Mouse (Mus musculus) CH12.LX (cell line): Measurements from ENCODE around the gene Gimap5. TPM values are rescaled to one million over a fixed set of nuclear protein-coding genes. Genes with fewer than 3 reads are reported as not detected.

ENCODE experiments used
- DNase-seq: peaks from one replicate; pipeline ENCODE4 v3.0.0-alpha.2; 2013; ENCODE audit errors: extremely low read depth
- H3K27ac ChIP-seq: 2 replicates; pipeline ENCODE4 v1.5.1; 2012; ENCODE audit warnings: low read depth, mild to moderate bottlenecking, control low read depth, moderate library complexity; ENCODE audit not compliant: insufficient read depth
- H3K27me3 ChIP-seq: replicated peaks from 2 replicates; pipeline ENCODE3; 2012; ENCODE audit warnings: inconsistent platforms
- H3K36me3 ChIP-seq, 2 experiments: replicated peaks in 1 of 2; 2 replicates each; pipeline versions ENCODE3 to v1.6.1; 2012; ENCODE audit warnings: inconsistent platforms in 1 of 2, low read length in 1 of 2, mild to moderate bottlenecking in 1 of 2, mixed read lengths in 1 of 2, moderate library complexity in 1 of 2; ENCODE audit not compliant: control insufficient read depth in 1 of 2, insufficient read depth in 1 of 2
- H3K4me1 ChIP-seq, 2 experiments: 2 replicates each; pipeline ENCODE4 v1.6.1; 2012; ENCODE audit warnings: inconsistent platforms in 1 of 2, moderate library complexity in 1 of 2; ENCODE audit not compliant: insufficient read depth in 2 of 2, control insufficient read depth in 1 of 2
- H3K4me2 ChIP-seq: 2 replicates; pipeline ENCODE4 v1.6.1; 2012; ENCODE audit warnings: low read depth, mild to moderate bottlenecking, control low read depth; ENCODE audit not compliant: poor library complexity, insufficient read depth, severe bottlenecking
- H3K4me3 ChIP-seq, 3 experiments: fragments of 150-350 bp in 1 of 3; sonication (generic) in 1 of 3; replicated peaks in 1 of 3; 2 replicates each; pipeline versions ENCODE3 to v1.5.1; 2011 to 2012; ENCODE audit warnings: low read depth in 2 of 3, low read length in 2 of 3, mild to moderate bottlenecking in 2 of 3, moderate library complexity in 2 of 3, control low read depth in 1 of 3, improper control_type of control experiment in 1 of 3, inconsistent platforms in 1 of 3, mixed read lengths in 1 of 3; ENCODE audit not compliant: poor library complexity in 1 of 3
- H3K79me2 ChIP-seq: replicated peaks from 2 replicates; pipeline ENCODE4 v1.6.1; 2012; ENCODE audit warnings: mild to moderate bottlenecking, moderate library complexity; ENCODE audit not compliant: control insufficient read depth, poor library complexity, insufficient read depth, severe bottlenecking; ENCODE audit errors: extremely low read depth
- H3K9ac ChIP-seq: 2 replicates; pipeline ENCODE4 v1.6.1; 2012; ENCODE audit warnings: low read depth, mild to moderate bottlenecking, control low read depth, moderate library complexity; ENCODE audit not compliant: insufficient read depth
- H3K9me3 ChIP-seq: replicated peaks from 2 replicates; pipeline ENCODE3; 2012; ENCODE audit warnings: low read length, inconsistent platforms, mixed read lengths
- BHLHE40 ChIP-seq: IDR thresholded peaks from 2 replicates; pipeline ENCODE4 v1.6.1; 2011; ENCODE audit warnings: mild to moderate bottlenecking, low read depth, low read length, improper control_type of control experiment
- CTCF ChIP-seq, 2 experiments: IDR thresholded peaks in 1 of 2; conservative IDR thresholded peaks in 1 of 2; 2 replicates each; pipeline ENCODE4 v1.5.1; 2011 to 2012; ENCODE audit warnings: low read depth in 2 of 2, low read length in 2 of 2, improper control_type of control experiment in 1 of 2, inconsistent platforms in 1 of 2, mild to moderate bottlenecking in 1 of 2, moderate library complexity in 1 of 2
- ELF1 ChIP-seq: IDR thresholded peaks from 2 replicates; pipeline ENCODE4 v1.6.1; 2014; ENCODE audit warnings: low read depth, mild to moderate bottlenecking, inconsistent platforms, low read length, improper control_type of control experiment
- EP300 ChIP-seq: IDR thresholded peaks from 2 replicates; pipeline ENCODE4 v1.6.1; 2011; ENCODE audit warnings: low read length, improper control_type of control experiment
- ETS1 ChIP-seq: conservative IDR thresholded peaks from 2 replicates; pipeline ENCODE4 v1.6.1; 2012; ENCODE audit warnings: low read depth, mild to moderate bottlenecking, inconsistent platforms, low read length, improper control_type of control experiment, moderate library complexity
- GABPA ChIP-seq: IDR thresholded peaks from 2 replicates; pipeline ENCODE4 v1.6.1; 2012; ENCODE audit warnings: low read depth, low read length, improper control_type of control experiment, inconsistent platforms; ENCODE audit not compliant: insufficient replicate concordance
- IRF4 ChIP-seq: IDR thresholded peaks from 2 replicates; pipeline ENCODE4 v1.6.1; 2014; ENCODE audit warnings: low read depth, mild to moderate bottlenecking, inconsistent platforms, low read length, improper control_type of control experiment
- JUN ChIP-seq: IDR thresholded peaks from 2 replicates; pipeline ENCODE4 v1.6.1; 2011; ENCODE audit warnings: low read depth, mild to moderate bottlenecking, low read length, improper control_type of control experiment, moderate library complexity; ENCODE audit not compliant: insufficient read depth
- MAFK ChIP-seq: IDR thresholded peaks from 2 replicates; pipeline ENCODE4 v1.6.1; 2011; ENCODE audit warnings: low read length, improper control_type of control experiment; ENCODE audit not compliant: insufficient replicate concordance
- MAX ChIP-seq: IDR thresholded peaks from 2 replicates; pipeline ENCODE4 v1.6.1; 2011; ENCODE audit warnings: low read length, improper control_type of control experiment
- MAZ ChIP-seq: IDR thresholded peaks from 2 replicates; pipeline ENCODE4 v1.6.1; 2012; ENCODE audit warnings: low read depth, mild to moderate bottlenecking, inconsistent platforms, low read length, improper control_type of control experiment, moderate library complexity
- MEF2A ChIP-seq: IDR thresholded peaks from 2 replicates; pipeline ENCODE4 v1.6.1; 2014; ENCODE audit warnings: low read depth, mild to moderate bottlenecking, inconsistent platforms, low read length, improper control_type of control experiment, borderline replicate concordance
- NELFE ChIP-seq: IDR thresholded peaks from 2 replicates; pipeline ENCODE4 v1.6.1; 2011; ENCODE audit warnings: low read depth, low read length, improper control_type of control experiment
- NRF1 ChIP-seq: IDR thresholded peaks from 2 replicates; pipeline ENCODE4 v1.6.1; 2014; ENCODE audit warnings: low read depth, mild to moderate bottlenecking, inconsistent platforms, low read length, improper control_type of control experiment, moderate library complexity
- PAX5 ChIP-seq: IDR thresholded peaks from 2 replicates; pipeline ENCODE4 v1.6.1; 2012; ENCODE audit warnings: low read length, inconsistent platforms, mixed read lengths
- POLR2AphosphoS2 ChIP-seq: IDR thresholded peaks from 2 replicates; pipeline ENCODE4 v1.6.1; 2011; ENCODE audit warnings: low read depth, low read length, improper control_type of control experiment
- RAD21 ChIP-seq: IDR thresholded peaks from 2 replicates; pipeline ENCODE4 v1.6.1; 2011; ENCODE audit warnings: low read depth, mild to moderate bottlenecking, low read length, improper control_type of control experiment, moderate library complexity
- SIN3A ChIP-seq: IDR thresholded peaks from 2 replicates; pipeline ENCODE4 v1.6.1; 2012; ENCODE audit warnings: low read length, improper control_type of control experiment, inconsistent platforms
- SMC3 ChIP-seq: IDR thresholded peaks from 2 replicates; pipeline ENCODE4 v1.6.1; 2011; ENCODE audit warnings: low read depth, low read length, improper control_type of control experiment
- TBP ChIP-seq: conservative IDR thresholded peaks from 2 replicates; pipeline ENCODE4 v1.6.1; 2011; ENCODE audit warnings: low read depth, low read length, improper control_type of control experiment
- TCF12 ChIP-seq: IDR thresholded peaks from 2 replicates; pipeline ENCODE4 v1.6.1; 2014; ENCODE audit warnings: low read depth, mild to moderate bottlenecking, inconsistent platforms, low read length, improper control_type of control experiment
- USF1 ChIP-seq: IDR thresholded peaks from 2 replicates; pipeline ENCODE4 v1.6.1; 2014; ENCODE audit warnings: low read depth, mild to moderate bottlenecking, inconsistent platforms, low read length, improper control_type of control experiment
- USF2 ChIP-seq: conservative IDR thresholded peaks from 2 replicates; pipeline ENCODE4 v1.6.1; 2011; ENCODE audit warnings: low read depth, low read length, improper control_type of control experiment
- ZKSCAN1 ChIP-seq: IDR thresholded peaks from 2 replicates; pipeline ENCODE4 v1.6.1; 2012; ENCODE audit warnings: low read depth, inconsistent platforms, low read length, improper control_type of control experiment, borderline replicate concordance
- ZMIZ1 ChIP-seq: IDR thresholded peaks from 2 replicates; pipeline ENCODE4 v1.6.1; 2012; ENCODE audit warnings: low read depth, mild to moderate bottlenecking, inconsistent platforms, low read length, improper control_type of control experiment
- dilution Hi-C: fragments of 300-500 bp; cut with MboI; formaldehyde crosslinking; loops from 2 replicates; pipeline ENCODE4 v1.14.3; 2020; ENCODE audit warnings: low sequenced_read_pairs; ENCODE audit not compliant: extremely low pct_unique_long_range_greater_than_20kb, extremely low pct_ligation_motif_present
- in situ Hi-C: fragments of 300-500 bp; cut with MboI; formaldehyde crosslinking; loops from 3 replicates; pipeline ENCODE4 v1.14.3; 2019; ENCODE audit warnings: low sequenced_read_pairs, low pct_ligation_motif_present, low pct_unique_long_range_greater_than_20kb, mixed read lengths
- polyA plus RNA-seq: library from polyadenylated mRNA; unstranded; fragments of >175 nt; gene quantifications from 2 replicates; pipeline ENCODE4 v1.2.1, GENCODE M21; 2012; ENCODE audit warnings: low read depth; ENCODE audit not compliant: insufficient read length
- total RNA-seq, 2 experiments: library from RNA; depleted of rRNA; stranded (reverse); fragments of 300-350 nt in 1 of 2; fragments of >200 nt in 1 of 2; gene quantifications; 2 replicates each; pipeline ENCODE4 v1.2.3; 2012 to 2014

Gene Gimap5
- total and polyA plus RNA-seq, 3 experiments = 56.9 to 82.1 (median 74.6) TPM

GRCm38 (mm10) chr6:48725476-48725875 is 20.5 kb upstream of the Gimap5 start:
- no peak for DNase-seq
- dilution Hi-C loops = no loop called here
- Histone ChIP-seq H3K9ac (no peak overlapping the region), H3K79me2 (peaks cover 6% of the 10 kb centered on the region; the same call in 1 of the 2 replicates), H3K36me3 (peaks cover 0 to 6% of the 10 kb centered on the region in 2 experiments), H3K27me3 (no peaks in the 10 kb centered on the region), H3K9me3 (no peaks in the 10 kb centered on the region), H3K4me2 (no peak overlapping the region), H3K4me3 (no peak overlapping the region), H3K4me1 (peaks cover 25 to 69% of the 10 kb centered on the region in 2 experiments), H3K27ac (no peak overlapping the region)
- in situ Hi-C loops = no loop called here
- TF ChIP-seq IRF4 (no peak), CTCF (conservative IDR thresholded peaks at IDR 0.05 in 1 of 2, IDR thresholded peaks at IDR 0.05 in 1 of 2; ENCODE audit: low read depth in 2 of 2, low read length in 2 of 2) (no peak), NRF1 (no peak), MAFK (no peak), ZKSCAN1 (no peak), PAX5 (no peak), ZMIZ1 (no peak)

DNA sequence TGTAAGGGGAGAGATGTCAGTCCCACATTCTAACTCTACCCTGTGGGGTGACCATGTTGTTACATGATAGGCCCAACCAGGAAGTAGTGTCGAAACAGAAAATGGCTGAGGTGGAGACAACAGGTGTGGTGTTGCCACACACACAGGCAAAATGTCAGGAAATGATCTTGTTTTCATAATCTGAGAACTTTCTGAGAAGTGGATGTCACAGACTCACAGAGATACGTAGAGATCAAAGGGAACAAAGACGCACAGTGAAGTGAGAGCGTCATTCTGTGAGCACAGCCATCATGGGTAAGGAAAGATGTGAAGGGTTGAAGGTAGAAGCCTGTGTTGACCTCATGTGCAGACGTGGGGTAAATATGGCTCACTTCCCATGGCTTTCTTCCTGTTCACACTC is 18.2 kb upstream of the Gimap5 start:
- no peak overlapping the region for H3K9ac ChIP-seq
- dilution Hi-C loops = no loop called here
- H3K27ac ChIP-seq = no peak overlapping the region

DNA sequence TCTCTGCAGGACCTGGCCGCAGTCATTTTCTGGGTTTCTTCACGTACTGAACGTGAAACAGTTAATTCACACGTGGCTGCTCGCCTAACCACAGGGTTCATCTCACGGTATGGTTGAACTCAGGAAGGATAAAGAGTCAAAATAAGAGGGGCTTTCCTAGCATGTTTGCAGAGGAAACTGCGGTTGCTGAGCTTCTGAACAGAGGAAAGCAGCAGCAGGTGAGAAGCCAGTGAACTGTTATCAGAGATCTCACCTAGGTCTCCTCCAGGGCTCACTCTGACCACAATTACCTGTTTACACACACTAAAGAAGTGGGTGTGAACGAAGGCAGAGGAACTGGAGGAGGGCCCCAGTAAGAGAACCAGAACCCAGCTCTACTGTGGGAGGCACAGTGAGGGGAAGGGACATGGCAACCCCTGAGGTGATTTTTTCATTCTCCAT is 13.1 kb upstream of the Gimap5 start:
- Histone ChIP-seq H3K9me3 (peaks cover 2% of the 10 kb centered on the region), H3K4me1 (peaks cover 19 to 75% of the 10 kb centered on the region in 2 experiments), H3K4me2 (peak overlapping the region; percentile 26), H3K9ac (no peak overlapping the region; the same call in 1 of the 2 replicates), H3K27ac (peak overlapping the region; percentile 67), H3K4me3 (no peak overlapping the region), H3K79me2 (peaks cover 7% of the 10 kb centered on the region; the same call in 1 of the 2 replicates), H3K27me3 (no peaks in the 10 kb centered on the region), H3K36me3 (peaks cover 0 to 9% of the 10 kb centered on the region in 2 experiments)
- peak; percentile 89 for DNase-seq
- dilution Hi-C loops (no loop called here), in situ Hi-C loops (no loop called here)
- TF ChIP-seq MAFK (peak; percentile 74), MAZ (peak; percentile 76; the same call in 1 of the 2 replicates), USF1 (peak; percentile 40; the same call in 1 of the 2 replicates), MAX (peak; percentile 96), NELFE (no peak), POLR2AphosphoS2 (no peak), EP300 (peak; percentile 94), SMC3 (peak; percentile 48), TCF12 (peak; percentile 95), USF2 (no peak), ZMIZ1 (peak; percentile 57; the same call in 1 of the 2 replicates), ZKSCAN1 (no peak), RAD21 (peak; percentile 20), JUN (peak; percentile 48; the same call in 1 of the 2 replicates), TBP (no peak), GABPA (no peak), BHLHE40 (peak; percentile 100), SIN3A (peak; percentile 85), MEF2A (peak; percentile 94), PAX5 (no peak)

More for the DNA sequence above, 18.2 kb upstream of the Gimap5 start:
- H3K4me1 ChIP-seq = peaks cover 29 to 75% of the 10 kb centered on the region in 2 experiments
- in situ Hi-C loops = no loop called here
- no peak for TF ChIP-seq MEF2A
- no peak for TF ChIP-seq PAX5
- peak; percentile 43 for TF ChIP-seq ELF1
- no peak for TF ChIP-seq ETS1
- no peak for TF ChIP-seq GABPA
- no peaks in the 10 kb centered on the region for H3K27me3 ChIP-seq
- H3K4me3 ChIP-seq = no peak overlapping the region
- H3K79me2 ChIP-seq = no peaks in the 10 kb centered on the region
- no peaks in the 10 kb centered on the region for H3K9me3 ChIP-seq
- H3K36me3 ChIP-seq = peaks cover 0 to 4% of the 10 kb centered on the region in 2 experiments
- DNase-seq = no peak
- no peak overlapping the region for H3K4me2 ChIP-seq
